22 mouse cellular contexts compared by ENCODE assay signal in the genomic region with DNA sequence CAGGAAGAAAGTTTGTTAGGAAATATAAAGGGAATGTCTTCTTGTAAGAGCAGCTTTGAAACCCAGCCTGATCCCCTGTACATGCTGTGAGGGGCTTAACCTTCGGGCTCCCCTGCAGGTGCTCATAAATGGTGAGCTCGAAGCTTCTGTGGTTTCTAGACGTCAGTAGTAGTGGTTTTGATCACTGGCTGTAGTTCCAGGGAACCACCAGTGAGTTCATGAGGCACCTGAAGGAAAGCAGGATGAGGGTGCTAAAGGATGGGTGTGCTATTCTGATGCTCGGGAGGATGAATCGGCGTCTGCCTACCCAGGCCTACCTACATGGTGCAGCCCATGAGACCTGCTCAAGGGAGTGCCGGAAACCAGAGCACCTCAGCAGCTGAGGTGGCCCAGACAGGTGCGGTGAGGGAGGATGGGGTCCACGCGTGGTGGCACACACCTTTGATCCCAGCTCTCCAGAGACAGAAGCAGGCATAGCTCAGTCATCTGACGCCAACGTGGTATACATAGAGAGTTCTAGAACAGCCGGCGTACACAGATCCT. TPM values are rescaled to one million over a fixed set of nuclear protein-coding genes. Genes with fewer than 3 reads are reported as not detected.
DNase-seq lines count a peak whose midpoint lies in the region; TF ChIP-seq lines count a peak whose summit lies in the region.
"Had no signal": no experiment of that assay in that cellular context is flagged by ENCODE, and none has a peak within 500 bp of the region (broad histone marks: within the 10 kb centered on the region; RNA-seq: fewer than 3 reads in every experiment).

No protein-coding gene starts in this region.

- TF ChIP-seq POLR2A in brain, embryonic 14.5 days (IDR thresholded peaks at IDR 0.05; ENCODE audit: borderline replicate concordance, extremely low read depth, insufficient read depth, insufficient read length, poor library complexity, severe bottlenecking), result no peak

- H3K4me3 ChIP-seq in gastrocnemius, adult 2 months, result no peak overlapping the region
- H3K4me3 ChIP-seq: embryonic facial prominence, embryonic 10.5 days; erythroblast, embryonic 14.5 days; hindbrain, embryonic 13.5 days; intestine, embryonic 15.5 days; liver, embryonic 12.5 days; midbrain, embryonic 13.5 days; neural tube, embryonic 12.5 days had no signal

- H3K27ac ChIP-seq in gastrocnemius, adult 2 months, result peak overlapping the region; percentile 68
- H3K27ac ChIP-seq: embryonic facial prominence, embryonic 10.5 days; hindbrain, embryonic 13.5 days; intestine, embryonic 15.5 days; liver, embryonic 12.5 days; macrophage; midbrain, embryonic 13.5 days; neural tube, embryonic 12.5 days had no signal

- intact Hi-C loops in gastrocnemius, adult 2 months (cut with DNase I), result no loop called here
- intact Hi-C loops in left cerebral cortex, postnatal 10 days (cut with DNase I), result no loop called here

- no peak for TF ChIP-seq CTCF in gastrocnemius, adult 2 months (IDR thresholded peaks at IDR 0.05)
- no peak for TF ChIP-seq CTCF in brain, embryonic 14.5 days (IDR thresholded peaks at IDR 0.05; ENCODE audit: borderline replicate concordance, extremely low read depth, insufficient read depth, insufficient read length)

- no peak for DNase-seq in gastrocnemius, adult 2 months
- DNase-seq in gastrocnemius, adult 18-20 months (ENCODE audit: low spot score), result no peak
- peak; percentile 16 to 17 for DNase-seq in B cell, adult 2 months
- peak; percentile 34 for DNase-seq in brain, embryonic 14.5 days (ENCODE audit: low read depth)
- DNase-seq in thymus, postnatal 0 days (ENCODE audit: low spot score), result peak; percentile 51
- no peak for DNase-seq in layer of hippocampus, adult 18-20 months (ENCODE audit: low spot score in 2 of 2)
- DNase-seq in cerebellum, postnatal 14 days, result no peak
- no peak for DNase-seq in left cerebral cortex, postnatal 10 days (ENCODE audit: extremely low spot score in 1 of 2, low spot score in 2 of 2)
- DNase-seq: cerebellum, postnatal 25 days; gastrocnemius, postnatal 14 days; heart, postnatal 10 days; kidney, postnatal 4 days; layer of hippocampus, postnatal 36 days; lung, embryonic 14.5 days had no signal

RNA-seq across cellular contexts. Expression of a gene that starts 32.6 kb away (rescaled TPM):
- total RNA-seq in gastrocnemius, adult 2 months (2021), result 10 to 100 TPM; 21.0 to 29.4 TPM
- total RNA-seq in gastrocnemius, adult 18-20 months (2021), result 10 to 100 TPM; 24.5 to 30.3 TPM
- polyA plus RNA-seq in brain, embryonic 14.5 days (2012; rRNA removed), result 21.5 and 25.4 TPM in 2 replicates
- polyA plus RNA-seq in thymus, postnatal 0 days (2015; fragmentation: Nextera tagmentation; extraction: Ambion mirVana), result 15.3 and 17.4 TPM in 2 replicates
- total RNA-seq in layer of hippocampus, adult 18-20 months (2021), result 10 to 100 TPM; 38.5 to 40.8 TPM
- 10 to 100 TPM; 25.9 to 33.9 TPM for total RNA-seq in left cerebral cortex, postnatal 10 days (2021)
- polyA plus RNA-seq: erythroblast, embryonic 14.5 days had no signal

RNA-seq across cellular contexts. Expression of a gene that starts 52.2 kb away (rescaled TPM):
- 100 to 1,000 TPM; 125 to 160 TPM for total RNA-seq in gastrocnemius, adult 2 months (2021)
- 100 to 1,000 TPM; 171 to 250 TPM for total RNA-seq in gastrocnemius, adult 18-20 months (2021)
- polyA plus RNA-seq in brain, embryonic 14.5 days (2012; rRNA removed), result 82.1 and 94.9 TPM in 2 replicates
- 467 and 471 TPM in 2 replicates for polyA plus RNA-seq in thymus, postnatal 0 days (2015; fragmentation: Nextera tagmentation; extraction: Ambion mirVana)
- total RNA-seq in layer of hippocampus, adult 18-20 months (2021), result 100 to 1,000 TPM; 162 to 182 TPM
- total RNA-seq in left cerebral cortex, postnatal 10 days (2021), result 100 to 1,000 TPM; 187 to 198 TPM

Comparison
In these comparisons a context has a peak if more than half of its experiments do, and no peak if none do; other contexts are left out.
1. DNase-seq: peak in B cell, adult 2 months (2 of 2), brain, embryonic 14.5 days (single experiment) and thymus, postnatal 0 days (single experiment); none in gastrocnemius, adult 2 months (single experiment), gastrocnemius, adult 18-20 months (single experiment), layer of hippocampus, adult 18-20 months (0 of 2), cerebellum, postnatal 14 days (0 of 2) and left cerebral cortex, postnatal 10 days (0 of 2).